Mouse (Mus musculus) kidney, postnatal 10 days (tissue): ENCODE results near the gene Zfp97.
"Not testable (repeated sequence)": the region's sequence is repeated elsewhere in the genome, so short reads cannot be mapped to it uniquely, and the experiment has no call there.

Experiments used
- DNase-seq: peaks from one replicate; pipeline ENCODE4 v3.0.0; 2021; ENCODE audit warnings: mixed read lengths

The Zfp97 gene

DNA sequence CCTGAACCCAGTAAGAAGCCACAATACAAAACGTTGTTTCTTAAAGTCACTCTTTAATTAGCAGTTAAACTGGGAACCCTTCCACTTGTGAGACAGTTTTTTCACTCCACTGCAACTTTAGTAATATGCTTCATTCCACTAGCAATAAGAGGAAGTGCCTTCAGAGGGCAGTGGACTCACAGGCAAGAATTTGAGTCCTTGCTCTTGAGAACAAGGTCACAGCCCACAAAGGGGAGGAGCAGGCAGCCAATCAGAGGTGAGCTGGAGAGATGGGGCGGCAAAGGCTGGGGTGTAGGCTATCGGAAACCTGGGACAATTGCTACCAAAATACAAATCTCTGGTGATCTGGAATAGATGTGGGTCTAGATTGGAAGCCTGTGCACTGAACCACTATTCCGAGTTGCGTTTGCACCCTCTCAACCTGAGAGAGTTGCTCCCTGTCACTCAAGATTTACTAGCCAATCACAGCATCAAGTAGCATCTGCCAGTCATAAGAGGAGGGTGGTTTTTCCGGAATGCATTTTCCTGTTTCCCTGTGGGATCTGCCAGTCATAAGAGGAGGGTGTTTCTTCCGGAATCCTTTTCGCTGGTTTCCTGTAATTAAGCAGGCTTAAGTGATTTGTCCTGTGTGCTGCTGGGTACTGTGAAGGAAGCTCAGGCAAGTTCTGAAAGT, at the start of gene Zfp97:
TSS of gene Zfp97 (plus strand) at position 586 of the 673 bp plus-strand sequence.
- DNase-seq = not testable (repeated sequence)

DNA sequence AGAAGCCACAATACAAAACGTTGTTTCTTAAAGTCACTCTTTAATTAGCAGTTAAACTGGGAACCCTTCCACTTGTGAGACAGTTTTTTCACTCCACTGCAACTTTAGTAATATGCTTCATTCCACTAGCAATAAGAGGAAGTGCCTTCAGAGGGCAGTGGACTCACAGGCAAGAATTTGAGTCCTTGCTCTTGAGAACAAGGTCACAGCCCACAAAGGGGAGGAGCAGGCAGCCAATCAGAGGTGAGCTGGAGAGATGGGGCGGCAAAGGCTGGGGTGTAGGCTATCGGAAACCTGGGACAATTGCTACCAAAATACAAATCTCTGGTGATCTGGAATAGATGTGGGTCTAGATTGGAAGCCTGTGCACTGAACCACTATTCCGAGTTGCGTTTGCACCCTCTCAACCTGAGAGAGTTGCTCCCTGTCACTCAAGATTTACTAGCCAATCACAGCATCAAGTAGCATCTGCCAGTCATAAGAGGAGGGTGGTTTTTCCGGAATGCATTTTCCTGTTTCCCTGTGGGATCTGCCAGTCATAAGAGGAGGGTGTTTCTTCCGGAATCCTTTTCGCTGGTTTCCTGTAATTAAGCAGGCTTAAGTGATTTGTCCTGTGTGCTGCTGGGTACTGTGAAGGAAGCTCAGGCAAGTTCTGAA, 57.7 kb downstream of the Zfp97 start:
- not testable (repeated sequence) for DNase-seq

- not testable (repeated sequence) for DNase-seq
Measured at GRCm38 (mm10) chr17:17194761-17195160, 73.5 kb downstream of the Zfp97 start.

GRCm38 (mm10) chr17:17195178-17195577, 74.0 kb downstream of the Zfp97 start:
- DNase-seq = no peak

GRCm38 (mm10) chr17:17196111-17196510, 74.9 kb downstream of the Zfp97 start:
- DNase-seq = not testable (repeated sequence)
